Mouse (Mus musculus) urinary bladder, postnatal 25 days (tissue): ENCODE results near the gene Cdc14a.
"Not testable (repeated sequence)": the region's sequence is repeated elsewhere in the genome, so short reads cannot be mapped to it uniquely, and the experiment has no call there.

Source experiments
- DNase-seq: peaks from one replicate; pipeline ENCODE4 v3.0.0; 2022; ENCODE audit warnings: low spot score

The Cdc14a gene

GRCm38 (mm10) chr3:116373196-116373595 lies 50.6 kb downstream of the Cdc14a start:
- no peak for DNase-seq

DNA sequence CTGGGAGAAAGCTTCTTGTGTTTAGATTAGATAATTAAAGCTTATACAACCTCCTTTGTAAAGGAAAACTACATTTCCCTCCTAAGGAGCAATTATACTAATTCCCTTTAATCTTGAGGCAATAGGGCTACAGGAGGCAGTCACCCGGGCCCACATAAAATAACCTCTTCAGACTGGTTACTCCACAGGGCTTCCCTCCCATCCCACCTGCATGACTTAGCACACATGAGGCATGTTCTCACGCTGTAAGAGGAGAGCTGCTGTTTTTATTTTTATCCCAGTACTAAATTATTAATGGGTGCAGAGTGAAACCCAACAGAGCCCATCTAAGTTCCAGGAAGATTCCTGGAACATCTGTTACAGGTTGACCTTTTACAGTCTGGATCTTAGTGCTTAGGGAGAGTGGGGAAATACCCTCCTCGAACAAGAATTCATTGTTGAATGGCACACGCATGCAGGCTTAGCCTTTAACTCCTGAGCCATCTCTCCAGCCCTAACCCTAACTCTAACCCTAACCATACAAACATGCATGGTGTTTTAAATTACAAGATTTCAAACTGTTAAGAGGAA lies 54.9 kb downstream of the Cdc14a start:
- no peak for DNase-seq

DNA sequence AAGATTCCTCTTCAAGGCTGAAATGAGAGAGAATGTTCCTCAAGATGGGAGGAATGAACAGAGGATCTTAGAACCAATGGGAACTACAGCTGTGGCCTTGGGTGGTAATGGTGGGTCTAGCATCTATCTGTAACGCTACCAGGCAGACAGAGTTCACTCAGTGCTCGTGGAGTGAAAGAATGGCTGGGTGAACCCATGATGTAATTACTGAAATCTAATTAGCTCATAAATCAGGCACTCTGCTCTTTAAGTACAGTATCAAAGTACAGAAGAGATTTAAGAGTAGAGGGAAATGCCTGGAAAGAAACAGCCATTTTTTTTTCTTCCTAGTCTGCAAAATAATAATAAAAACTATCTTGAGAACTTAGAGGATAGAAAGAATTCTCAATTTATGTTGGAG lies 57.7 kb downstream of the Cdc14a start:
- no peak for DNase-seq

DNA sequence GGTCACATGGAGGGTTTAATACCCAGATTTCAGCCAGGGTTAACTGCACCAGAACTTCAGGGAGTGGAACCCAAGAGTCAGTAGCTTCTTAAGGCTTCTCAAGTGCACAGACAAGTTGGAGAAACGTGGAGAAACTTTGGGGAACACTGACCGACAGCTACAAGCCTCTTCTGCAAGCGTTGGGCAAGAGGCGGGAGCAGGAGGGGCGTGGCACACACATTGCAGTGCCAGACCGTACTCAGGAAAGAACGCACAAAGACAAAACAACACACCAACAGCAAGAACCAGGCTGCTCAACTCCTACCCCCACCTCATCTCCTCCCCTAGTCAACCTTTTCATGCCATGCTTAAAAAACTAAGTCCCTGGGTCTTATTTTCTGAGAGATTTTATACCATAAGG lies 61.9 kb downstream of the Cdc14a start:
- DNase-seq, result no peak

DNA sequence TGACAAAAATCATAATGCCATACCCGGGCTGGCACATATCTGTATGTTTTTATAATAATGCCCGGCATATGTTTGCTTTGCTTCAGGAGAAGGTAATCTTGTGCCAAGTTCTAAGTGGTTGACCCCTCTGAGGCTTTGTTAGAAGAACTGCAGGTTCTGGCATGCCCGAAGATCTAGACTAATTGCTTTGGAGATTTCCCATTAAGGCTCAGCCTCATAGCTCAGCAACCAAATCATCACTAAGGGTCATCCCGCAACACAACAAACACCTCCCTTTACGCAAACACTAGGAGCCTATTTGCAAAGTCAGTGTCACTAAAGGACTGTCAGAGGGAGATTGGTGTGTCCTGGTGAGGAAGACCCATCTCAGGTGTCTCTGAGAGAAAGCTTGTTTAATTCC lies 62.7 kb downstream of the Cdc14a start:
- DNase-seq, result no peak

GRCm38 (mm10) chr3:116357866-116358265 lies 66.0 kb downstream of the Cdc14a start:
- DNase-seq, result no peak

DNA sequence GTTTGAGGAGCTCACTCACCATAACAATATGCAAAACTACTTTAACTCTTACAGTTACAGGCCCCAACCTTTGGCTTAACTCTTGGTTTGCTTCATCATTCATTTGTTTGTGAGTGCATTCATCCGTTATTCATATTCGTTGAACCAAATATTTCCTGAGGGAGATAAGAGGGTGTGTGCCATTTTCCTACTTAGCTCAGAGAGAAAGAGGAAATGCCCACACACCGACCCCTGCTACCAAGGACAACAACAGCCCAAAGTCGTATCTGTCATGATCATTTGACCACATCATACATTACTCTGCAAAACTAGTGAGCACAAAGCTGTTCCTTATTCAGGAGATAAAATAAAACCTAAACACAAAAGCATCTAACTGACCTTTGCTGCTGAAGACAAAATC lies 66.7 kb downstream of the Cdc14a start:
- no peak for DNase-seq

DNA sequence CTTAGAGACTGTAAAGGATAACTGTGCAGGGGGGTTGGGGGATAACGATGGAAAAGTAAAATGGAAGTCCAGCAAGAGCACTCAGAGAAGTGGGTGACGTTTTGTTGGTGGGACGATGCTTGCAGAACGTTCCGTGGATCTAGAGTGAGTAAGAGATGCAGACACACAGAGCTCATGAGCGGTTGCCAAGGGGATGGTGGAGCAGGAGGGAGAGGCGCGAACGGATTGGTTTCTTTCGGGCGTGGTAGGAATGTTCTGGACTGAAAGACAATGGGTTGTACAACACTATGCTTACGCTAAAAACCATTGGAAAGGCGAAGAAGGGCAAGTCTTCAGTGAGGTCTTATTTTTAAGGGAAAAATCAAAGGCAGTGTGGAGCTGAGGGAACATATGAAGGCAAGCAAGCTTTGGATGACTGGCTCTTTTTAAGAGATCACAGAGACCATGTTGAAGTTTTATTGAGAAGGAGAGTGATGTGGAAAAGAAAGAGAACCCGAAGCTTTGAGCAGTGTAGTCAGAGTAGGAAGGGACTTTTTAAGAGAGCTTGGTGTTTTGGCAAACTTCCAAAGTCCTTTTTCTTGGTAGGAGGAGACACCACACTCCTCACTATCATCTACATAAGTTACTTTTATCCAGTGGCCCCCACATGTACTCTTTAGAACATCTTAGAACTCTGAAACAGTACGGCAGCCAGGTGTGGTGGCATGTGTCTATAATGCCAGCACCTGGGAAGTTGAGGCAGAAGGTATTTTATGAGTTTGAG lies 68.6 kb downstream of the Cdc14a start:
- DNase-seq, result no peak

GRCm38 (mm10) chr3:116352486-116352885 lies 71.3 kb downstream of the Cdc14a start:
- DNase-seq, result no peak

DNA sequence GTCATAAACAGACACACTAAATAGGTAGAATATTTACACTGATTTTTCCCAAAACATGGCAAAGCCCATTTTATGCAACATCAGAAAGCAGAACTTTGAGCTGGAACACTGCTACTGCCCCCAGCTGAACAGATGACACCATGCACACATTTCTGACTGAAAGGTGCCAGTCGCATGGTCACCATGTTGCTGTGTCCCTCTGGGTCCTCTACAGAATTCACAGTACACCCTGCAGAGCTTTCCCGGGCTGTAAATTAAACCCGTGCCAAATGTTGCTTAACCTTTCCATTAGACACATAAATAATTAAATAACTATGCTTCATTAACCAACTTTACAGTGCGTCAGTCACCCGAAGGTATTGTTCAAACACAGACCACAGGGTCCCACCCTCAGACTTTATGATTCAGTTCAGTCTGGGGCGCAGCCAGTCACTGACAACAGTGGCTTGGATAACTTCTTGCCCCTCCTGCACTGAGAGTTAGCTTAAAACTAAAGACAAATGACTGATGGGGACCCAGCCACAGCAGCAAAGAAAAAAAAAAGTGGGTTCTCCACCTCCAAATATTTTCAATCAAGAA lies 73.4 kb downstream of the Cdc14a start:
- no peak for DNase-seq

- DNase-seq, result not testable (repeated sequence)
Measured at GRCm38 (mm10) chr3:116347571-116347970, 76.3 kb downstream of the Cdc14a start.

DNA sequence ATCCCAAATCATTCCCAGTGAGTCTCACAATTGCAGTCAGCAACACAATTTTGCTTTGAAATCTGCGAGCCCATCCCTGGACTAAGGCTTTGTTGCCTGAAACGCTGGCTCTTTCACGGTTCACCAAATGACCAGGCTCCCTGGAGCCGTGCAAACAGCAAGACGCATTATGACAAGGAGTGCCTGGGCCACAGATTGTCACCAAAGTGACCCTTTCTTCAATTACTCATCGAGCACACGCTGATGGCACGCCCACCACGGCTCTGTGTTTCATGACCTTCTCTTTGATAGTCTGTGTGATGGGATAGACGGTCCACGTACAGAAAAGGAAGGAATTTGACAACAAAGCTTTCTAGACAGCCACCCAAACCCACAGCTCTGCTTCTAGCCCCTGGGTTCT lies 78.6 kb downstream of the Cdc14a start:
- DNase-seq, result no peak

DNA sequence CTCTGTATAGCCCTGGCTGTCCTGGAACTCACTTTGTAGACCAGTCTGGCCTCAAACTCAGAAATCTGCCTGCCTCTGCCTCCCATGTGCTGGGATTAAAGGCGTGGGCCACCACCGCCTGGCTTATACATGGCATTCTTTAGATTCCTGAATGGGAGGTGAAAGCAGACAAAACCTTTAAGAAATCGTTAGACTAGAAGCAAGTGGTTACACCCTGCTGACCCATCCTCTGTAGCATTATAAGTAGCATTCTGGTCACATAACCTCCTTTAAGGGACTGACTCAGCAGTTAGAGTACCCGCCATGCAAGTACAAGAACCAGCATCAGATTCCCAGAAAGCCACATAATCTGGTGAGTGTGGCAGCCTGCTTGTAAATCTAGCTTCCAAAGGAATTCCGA lies 81.6 kb downstream of the Cdc14a start:
- DNase-seq, result no peak

GRCm38 (mm10) chr3:116340950-116341624 lies 82.7 kb downstream of the Cdc14a start:
- DNase-seq, result peak; percentile 57

GRCm38 (mm10) chr3:116340281-116340680 lies 83.6 kb downstream of the Cdc14a start:
- DNase-seq, result no peak

DNA sequence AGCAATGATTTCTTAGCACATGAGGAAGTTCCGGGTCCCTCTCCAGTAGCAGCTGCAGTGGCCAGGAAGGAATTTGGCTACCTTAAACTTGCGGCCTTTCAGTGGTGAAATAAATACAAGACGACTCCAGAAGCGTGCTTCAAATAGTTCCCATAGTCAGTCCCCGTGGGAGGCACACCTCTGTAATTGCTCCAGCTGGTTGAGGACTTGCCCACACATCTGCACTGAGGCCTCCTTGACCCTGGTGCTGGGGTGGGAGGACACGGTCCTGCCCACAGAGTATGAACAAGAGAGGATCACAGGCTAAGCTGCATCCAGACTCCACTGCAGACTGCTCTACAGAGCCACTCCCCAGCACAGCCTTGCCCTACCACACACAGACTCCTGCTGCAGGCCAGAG lies 85.2 kb downstream of the Cdc14a start:
- DNase-seq, result no peak

- DNase-seq, result no peak
Measured at GRCm38 (mm10) chr3:116337840-116338239, 86.0 kb downstream of the Cdc14a start.

DNA sequence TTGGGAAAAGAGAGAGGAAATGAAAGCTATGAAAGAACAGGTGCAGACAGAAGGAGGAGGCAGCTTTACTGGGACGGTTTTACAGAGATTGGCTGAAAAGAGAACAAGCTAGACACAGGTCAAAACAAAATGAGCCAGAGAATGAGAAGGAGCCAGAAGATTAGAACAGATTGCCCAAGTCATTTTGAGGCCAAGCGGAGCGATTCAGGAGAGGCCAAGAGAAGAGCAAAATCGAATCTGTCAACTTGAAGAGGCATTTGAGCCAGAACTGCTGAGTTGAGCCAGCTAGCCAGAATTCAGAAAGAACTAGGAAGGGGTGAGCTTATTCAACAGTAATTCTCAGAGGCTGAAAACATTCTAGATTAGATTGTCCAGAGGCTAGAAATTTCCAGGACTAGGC lies 88.8 kb downstream of the Cdc14a start:
- no peak for DNase-seq

GRCm38 (mm10) chr3:116333711-116334110 lies 90.1 kb downstream of the Cdc14a start:
- DNase-seq, result no peak

DNA sequence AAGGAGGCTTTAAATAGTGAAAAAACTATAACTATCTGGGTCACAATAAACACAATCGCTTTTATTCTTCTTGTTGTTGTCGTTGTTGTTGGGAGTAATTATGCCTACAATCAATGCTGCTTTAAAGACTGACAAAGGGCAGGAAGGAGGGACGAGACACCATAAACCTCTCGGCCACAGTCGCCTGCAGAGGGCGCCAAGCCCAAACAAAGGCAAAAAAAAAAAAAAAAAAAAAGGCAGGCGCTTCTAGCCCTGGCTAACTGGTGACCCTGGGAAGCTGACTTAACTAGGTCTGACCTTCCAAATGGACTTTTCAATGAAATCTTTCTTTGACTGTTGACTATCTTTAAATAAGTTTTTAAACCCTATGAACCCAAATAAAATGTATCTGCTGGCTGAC lies 90.6 kb downstream of the Cdc14a start:
- peak; percentile 45 for DNase-seq

DNA sequence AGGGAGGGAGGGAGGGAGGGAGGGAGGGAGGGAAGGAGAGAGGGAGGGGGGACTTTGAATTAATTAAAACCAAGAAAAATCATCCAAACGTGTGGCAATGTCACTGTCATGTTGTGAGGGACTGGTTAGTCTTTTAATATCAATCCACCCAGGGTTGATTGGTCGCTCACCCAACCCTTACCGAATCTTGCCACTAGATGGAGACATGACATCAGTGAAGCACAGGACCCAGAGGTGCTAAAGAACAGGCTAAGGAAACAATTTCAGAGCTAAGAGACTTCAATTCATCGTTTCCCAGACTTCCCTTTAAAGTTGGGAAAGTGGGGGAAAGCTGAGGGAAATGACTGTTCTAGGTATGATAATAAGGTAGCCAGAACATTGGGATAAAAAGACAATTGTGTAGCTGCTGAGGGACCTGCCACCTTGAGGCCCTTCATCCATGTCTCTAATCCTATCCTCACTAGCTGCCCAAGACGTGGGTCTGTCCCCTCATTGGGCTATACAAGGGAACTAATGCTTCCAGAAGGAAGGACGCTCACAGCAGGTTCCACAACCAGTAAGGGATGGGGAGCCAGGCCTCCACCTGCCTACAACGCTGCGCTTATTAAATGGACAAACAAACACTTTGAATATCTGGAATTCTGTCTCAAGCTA lies 91.9 kb downstream of the Cdc14a start:
- peak; percentile 45 for DNase-seq

- no peak for DNase-seq
Measured at GRCm38 (mm10) chr3:116329976-116330375, 93.9 kb downstream of the Cdc14a start.
